Mouse (Mus musculus) naive thymus-derived CD4-positive, alpha-beta T cell, adult 5 months (primary cell): ENCODE results near the gene Gm20777. TPM values are rescaled to one million over a fixed set of nuclear protein-coding genes. Genes with fewer than 3 reads are reported as not detected.

Experiments used
- polyA plus RNA-seq: library from polyadenylated mRNA; unstranded; fragments of 100-300 nt; shearing (Covaris generic); gene quantifications from one replicate; pipeline ENCODE4 v1.2.1, GENCODE M21; 2017

The Gm20777 gene
- polyA plus RNA-seq: not detected

GRCm38 (mm10) chrY:10752350-10752749 lies at the start of gene Gm20777:
TSS of gene Gm20777 (minus strand) at chrY:10752450.

Other genes with a start within 250 kb of the Gm20777 start
- not detected for gene Gm20737, start 216.4 kb downstream of the Gm20777 start, polyA plus RNA-seq
- not detected for gene Gm21775, start 199.0 kb downstream of the Gm20777 start, polyA plus RNA-seq
- not detected for gene Gm21900, start 136.1 kb downstream of the Gm20777 start, polyA plus RNA-seq